Mouse (Mus musculus) lung, adult 2 months (tissue): Measurements from ENCODE around the gene Dab1. TPM values are rescaled to one million over a fixed set of nuclear protein-coding genes. Genes with fewer than 3 reads are reported as not detected.

ENCODE experiments used
- DNase-seq: peaks from one replicate; pipeline ENCODE4 v3.0.0; 2022
- H3K4me1 ChIP-seq: fragments of 200-500 bp; 2 replicates; pipeline ENCODE4 v1.6.1; 2011; ENCODE audit warnings: low read length; ENCODE audit not compliant: control insufficient read depth, insufficient read depth
- H3K4me3 ChIP-seq: fragments of 200-500 bp; replicated peaks from 2 replicates; pipeline ENCODE3; 2011; ENCODE audit warnings: low read depth, mild to moderate bottlenecking, control low read depth, low read length; ENCODE audit errors: extremely low read depth
- CTCF ChIP-seq: fragments of 200-500 bp; IDR thresholded peaks from 2 replicates; pipeline ENCODE4 v1.5.1; 2011; ENCODE audit warnings: mild to moderate bottlenecking, low read length, control low read depth; ENCODE audit not compliant: insufficient read depth
- POLR2A ChIP-seq: fragments of 200-500 bp; IDR thresholded peaks from 2 replicates; pipeline ENCODE4 v1.6.1; 2011; ENCODE audit warnings: low read depth, mild to moderate bottlenecking, control low read depth, low read length, borderline replicate concordance; ENCODE audit errors: extremely low read depth
- WGBS: fragments of 180-500 bp; shearing (Covaris S2); methylation state at CpG from one replicate; pipeline ENCODE4 v1.1.7; 2018; 5-methylcytosine and 5-hydroxymethylcytosine counted together
- polyA plus RNA-seq: library from polyadenylated mRNA; depleted of rRNA; stranded (reverse); fragments of >200 nt; gene quantifications from 2 replicates; pipeline ENCODE4 v1.2.3, GENCODE M21; 2012

Gene Dab1
- polyA plus RNA-seq, 1 experiment = 0.28 TPM

DNA sequence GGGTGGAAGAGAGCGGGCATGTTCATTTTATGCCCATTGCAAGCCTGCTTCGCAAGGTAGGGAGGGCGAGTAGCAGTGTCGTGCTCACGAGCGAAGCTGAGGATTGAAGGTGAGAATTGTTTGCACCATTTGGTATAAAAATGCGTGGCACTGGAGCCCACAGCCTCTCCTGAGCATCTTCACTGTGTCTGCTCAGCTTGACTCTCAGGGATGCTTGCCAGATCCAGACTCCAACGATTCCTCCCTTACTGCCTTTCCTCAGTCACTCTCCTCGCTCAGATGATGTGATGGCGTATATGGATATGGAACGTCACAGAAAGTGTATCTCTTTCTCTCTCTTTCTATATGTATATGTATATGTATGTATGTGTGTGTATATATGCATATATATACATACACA lies 813.0 kb downstream of the Dab1 start:
- no peak for DNase-seq
- H3K4me1 ChIP-seq = no peaks in the 10 kb centered on the region
- 74% methylated on average over 11 of the region's 11 CpGs for WGBS
- TF ChIP-seq POLR2A = no peak
- TF ChIP-seq CTCF = no peak
- H3K4me3 ChIP-seq = no peak overlapping the region

DNA sequence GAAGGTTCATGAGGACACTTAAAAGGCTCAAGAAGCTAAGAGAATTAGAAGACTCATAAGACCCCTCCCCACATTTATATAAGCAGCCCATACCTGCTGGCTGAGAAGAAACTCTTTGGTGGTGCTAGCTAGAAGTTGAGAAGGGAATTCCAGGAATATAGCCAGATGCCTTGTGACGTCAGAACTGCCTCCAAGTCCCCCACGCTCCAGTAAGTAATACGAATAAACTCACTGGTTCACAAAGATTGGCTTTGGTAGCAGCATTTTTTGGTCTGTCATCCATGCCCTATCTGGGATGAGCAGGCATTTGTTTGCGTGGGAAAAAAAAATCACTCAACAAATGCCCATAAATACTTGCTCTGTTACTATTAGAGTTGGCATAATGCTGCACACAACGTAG lies 816.6 kb downstream of the Dab1 start:
- 80% methylated on average over 5 of the region's 5 CpGs for WGBS
- DNase-seq = no peak
- H3K4me3 ChIP-seq = no peak overlapping the region
- H3K4me1 ChIP-seq = no peaks in the 10 kb centered on the region
- TF ChIP-seq POLR2A = no peak
- TF ChIP-seq CTCF = no peak

DNA sequence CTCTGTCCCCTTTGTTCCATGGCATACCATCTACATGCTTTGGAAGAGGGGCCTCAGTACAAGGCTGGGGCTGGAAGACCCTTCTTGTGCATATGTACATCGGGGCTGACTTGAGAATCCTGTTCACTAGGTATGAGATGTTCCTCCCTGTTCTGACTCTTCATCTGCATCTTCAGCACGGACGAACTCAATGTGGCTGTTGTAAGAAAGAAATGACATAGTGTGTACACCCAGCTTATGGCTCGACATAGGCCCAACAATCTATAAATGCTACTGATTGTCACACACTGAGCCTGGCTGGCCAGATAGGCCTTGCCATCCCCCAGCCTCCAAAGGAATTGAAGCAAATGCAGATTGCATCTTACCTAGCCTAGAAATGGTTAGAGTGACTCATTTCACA lies 817.3 kb downstream of the Dab1 start:
- WGBS = 87% methylated on average over 4 of the region's 4 CpGs
- Histone ChIP-seq H3K4me3 (no peak overlapping the region), H3K4me1 (no peaks in the 10 kb centered on the region)
- DNase-seq = no peak
- TF ChIP-seq POLR2A = no peak
- TF ChIP-seq CTCF = no peak

DNA sequence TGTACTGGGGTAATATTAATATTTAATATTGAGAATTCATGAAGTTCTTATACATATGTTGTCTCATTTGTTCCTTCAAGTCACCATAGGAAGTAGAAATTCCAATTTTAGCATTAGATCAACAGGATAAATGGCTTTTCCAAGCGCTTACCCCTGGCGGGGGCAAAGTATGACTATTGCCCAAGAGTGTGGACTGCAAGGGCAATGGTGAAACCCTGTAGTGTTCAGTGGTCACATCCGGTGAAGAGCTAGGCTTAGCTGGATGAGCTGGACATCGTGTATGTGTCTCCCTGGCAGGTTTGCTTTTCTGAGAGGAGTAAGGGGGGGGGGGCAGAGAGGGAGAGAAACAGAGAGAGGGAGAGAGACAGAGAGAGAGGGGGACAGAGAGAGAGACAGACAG lies 819.6 kb downstream of the Dab1 start:
- 80% methylated on average over 4 of the region's 4 CpGs for WGBS
- Histone ChIP-seq H3K4me3 (no peak overlapping the region), H3K4me1 (no peaks in the 10 kb centered on the region)
- no peak for TF ChIP-seq POLR2A
- DNase-seq = no peak

DNA sequence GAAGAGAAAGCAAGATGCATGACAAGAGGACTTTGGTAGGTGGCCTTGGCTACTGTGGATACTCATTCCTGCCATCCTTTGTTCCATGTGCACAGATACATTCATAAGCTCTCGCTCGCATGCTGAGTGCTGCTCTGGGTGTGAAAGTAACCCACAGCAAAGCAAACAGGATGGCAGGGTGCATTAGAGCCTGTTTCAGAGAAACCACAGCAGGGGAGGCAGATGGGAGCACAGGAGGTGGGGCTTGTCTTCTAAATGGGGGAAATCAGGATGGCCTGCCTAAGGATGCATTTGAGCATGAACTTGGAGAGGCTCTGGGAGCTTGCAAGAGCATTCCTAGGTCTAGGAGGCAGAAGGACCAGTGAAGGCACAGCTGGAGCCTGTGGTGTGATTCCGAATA lies 820.5 kb downstream of the Dab1 start:
- Histone ChIP-seq H3K4me3 (no peak overlapping the region), H3K4me1 (no peaks in the 10 kb centered on the region)
- TF ChIP-seq POLR2A (no peak), CTCF (no peak)
- DNase-seq = no peak
- WGBS = 79% methylated on average over 3 of the region's 3 CpGs

DNA sequence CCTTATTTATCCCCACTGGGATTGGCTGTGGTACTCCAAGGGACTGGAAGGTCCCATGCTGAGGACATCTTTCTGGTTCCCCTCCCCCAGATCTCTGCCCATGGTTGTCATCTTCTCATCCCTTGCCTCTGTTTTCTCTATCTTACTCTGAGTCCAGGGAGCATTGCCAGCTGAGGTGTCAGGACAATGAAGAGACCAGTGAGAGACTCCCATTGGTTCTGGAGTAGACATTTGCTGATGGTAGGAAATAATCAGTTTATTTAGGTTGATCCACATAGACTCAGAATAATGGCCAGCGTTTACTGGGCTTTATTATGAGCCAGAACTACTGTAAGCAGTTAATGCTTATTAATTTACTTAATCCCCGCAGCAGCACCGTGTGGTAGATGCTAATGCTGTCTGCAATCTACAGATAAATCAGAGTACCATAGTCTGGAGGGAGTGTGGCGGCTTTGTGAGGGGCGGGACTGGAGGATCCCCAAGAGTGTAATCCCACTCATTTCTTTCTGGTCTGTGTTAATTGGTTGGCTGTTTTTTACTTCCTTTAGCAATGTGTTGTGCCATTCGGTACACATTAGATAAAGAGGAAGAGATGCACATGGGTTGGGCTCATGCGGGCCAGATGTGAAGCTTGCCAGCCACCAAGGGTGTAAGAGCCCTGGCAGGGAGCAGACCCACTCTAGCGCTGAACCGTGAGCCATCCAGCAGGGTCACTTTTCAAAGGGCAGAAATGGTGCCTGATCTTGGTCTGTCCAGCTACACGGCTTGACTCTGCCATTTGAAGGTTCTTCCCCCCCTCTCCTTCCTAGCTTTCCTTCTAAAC lies 824.0 kb downstream of the Dab1 start:
- H3K4me3 ChIP-seq = no peak overlapping the region
- 70% methylated on average over 10 of the region's 10 CpGs for WGBS
- H3K4me1 ChIP-seq = no peaks in the 10 kb centered on the region
- no peak for TF ChIP-seq POLR2A
- TF ChIP-seq CTCF = no peak
- no peak for DNase-seq

DNA sequence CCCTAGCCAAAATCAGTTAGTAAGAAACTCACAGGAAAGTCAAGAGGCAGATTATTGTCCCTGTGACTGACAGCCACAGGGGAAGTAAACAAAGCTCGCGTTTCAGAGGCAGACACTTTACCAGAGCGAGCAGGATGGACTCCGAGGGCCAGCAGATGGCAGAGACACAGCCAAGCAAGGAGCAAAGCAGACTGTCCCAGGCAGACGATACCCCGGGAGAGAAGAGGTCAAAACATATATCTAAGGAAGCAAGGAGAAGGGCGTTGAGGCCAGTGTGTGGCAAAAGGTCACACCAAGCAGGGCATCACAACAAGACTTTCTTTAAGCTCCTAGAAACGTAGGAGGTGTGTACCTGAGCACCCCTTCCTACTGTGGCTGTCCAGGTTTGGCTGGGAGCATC lies 824.6 kb downstream of the Dab1 start:
- H3K4me1 ChIP-seq = no peaks in the 10 kb centered on the region
- no peak overlapping the region for H3K4me3 ChIP-seq
- TF ChIP-seq POLR2A = no peak
- no peak for TF ChIP-seq CTCF
- WGBS = 22% methylated on average over 8 of the region's 8 CpGs
- DNase-seq = no peak

DNA sequence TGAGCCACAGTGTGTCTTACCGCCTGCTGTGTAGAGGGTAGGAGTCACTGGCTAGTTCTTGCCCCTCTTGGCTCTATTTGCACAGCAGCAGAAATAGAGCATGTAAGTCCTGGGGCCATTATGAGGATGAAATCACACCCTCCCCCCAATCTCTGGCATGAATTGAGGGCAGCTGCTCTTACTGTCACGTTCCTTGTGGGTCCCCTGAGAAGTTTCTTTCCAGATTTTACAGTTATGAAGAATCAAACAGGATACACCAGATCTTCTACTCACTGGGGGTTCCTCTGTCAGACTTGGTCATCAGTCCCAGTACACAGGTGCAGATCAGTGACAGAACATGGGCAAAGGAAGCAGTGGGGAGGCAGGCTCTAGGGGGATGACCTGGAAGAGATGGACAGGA lies 825.8 kb downstream of the Dab1 start:
- no peak for TF ChIP-seq POLR2A
- no peak for TF ChIP-seq CTCF
- no peaks in the 10 kb centered on the region for H3K4me1 ChIP-seq
- WGBS = 67% methylated on average over 2 of the region's 2 CpGs
- no peak for DNase-seq
- no peak overlapping the region for H3K4me3 ChIP-seq

DNA sequence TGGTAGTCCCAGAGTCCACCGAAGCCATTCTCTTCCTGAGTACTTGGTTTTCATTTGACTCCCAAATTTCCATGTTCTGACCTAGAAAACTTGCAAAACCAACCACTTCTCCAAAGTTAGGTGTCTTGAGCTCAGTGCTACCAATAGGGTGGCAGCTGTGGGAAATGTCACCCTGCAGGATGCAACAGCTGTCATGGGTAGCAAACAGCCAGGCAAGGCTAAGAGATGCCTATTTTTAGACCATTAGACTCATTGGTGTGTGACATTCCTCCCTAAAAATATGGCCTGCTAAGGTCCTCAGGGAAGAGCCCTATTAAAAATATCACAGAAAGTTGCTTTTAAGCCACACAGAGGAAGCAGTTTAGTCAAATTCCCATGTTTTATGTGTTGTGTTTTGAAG lies 829.0 kb downstream of the Dab1 start:
- no peak overlapping the region for H3K4me3 ChIP-seq
- TF ChIP-seq CTCF = no peak
- no peak for TF ChIP-seq POLR2A
- H3K4me1 ChIP-seq = no peaks in the 10 kb centered on the region
- DNase-seq = no peak
- WGBS = 90% methylated on average over 1 of the region's 1 CpGs

DNA sequence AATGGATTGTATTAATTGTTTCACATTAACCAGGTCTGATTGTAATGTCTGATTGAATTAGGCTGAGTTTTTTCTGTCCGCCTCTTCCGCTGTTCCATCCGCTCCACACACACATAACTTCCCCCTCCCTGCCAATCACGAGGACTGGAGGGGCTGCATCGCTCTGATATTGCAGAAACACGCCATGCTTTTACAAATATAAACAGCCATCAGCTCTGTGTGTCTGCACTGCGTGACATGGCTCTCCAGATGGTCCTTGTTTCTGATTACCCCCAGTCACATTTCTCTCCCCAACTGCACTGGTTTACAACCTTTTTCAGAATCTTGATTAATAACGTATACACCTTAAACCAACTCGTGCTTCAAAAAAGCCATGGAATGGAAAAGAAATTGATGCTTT lies 831.5 kb downstream of the Dab1 start:
- TF ChIP-seq CTCF = no peak
- TF ChIP-seq POLR2A = no peak
- no peak for DNase-seq
- no peak overlapping the region for H3K4me3 ChIP-seq
- H3K4me1 ChIP-seq = no peaks in the 10 kb centered on the region
- 65% methylated on average over 9 of the region's 9 CpGs for WGBS
